Mouse (Mus musculus) myocyte (in vitro differentiated cells): ENCODE measurements around the gene Tmem198b. TPM values are rescaled to one million over a fixed set of nuclear protein-coding genes. Genes with fewer than 3 reads are reported as not detected.

Experiments
- H3K27me3 ChIP-seq: one replicate; pipeline ENCODE4 v1.6.1; 2011; ENCODE audit not compliant: control insufficient read depth, insufficient read depth, insufficient read length
- H3K36me3 ChIP-seq: one replicate; pipeline ENCODE4 v1.6.1; 2011; ENCODE audit not compliant: control insufficient read depth, insufficient read depth
- H3K4me2 ChIP-seq: one replicate; pipeline ENCODE4 v1.6.1; 2011; ENCODE audit warnings: low read depth, control low read depth
- H3K4me3 ChIP-seq: one replicate; pipeline ENCODE4 v1.5.1; 2011; ENCODE audit warnings: mild to moderate bottlenecking, control low read depth, moderate library complexity
- H3K79me2 ChIP-seq: one replicate; pipeline ENCODE4 v1.6.1; 2011; ENCODE audit not compliant: control insufficient read depth, insufficient read depth
- H3ac ChIP-seq: one replicate; pipeline ENCODE4 v1.6.1; 2011; ENCODE audit not compliant: control insufficient read depth, insufficient read length
- CEBPB ChIP-seq: IDR thresholded peaks from 2 replicates; pipeline ENCODE4 v1.6.1; 2011; ENCODE audit warnings: mild to moderate bottlenecking, moderate library complexity; ENCODE audit not compliant: poor library complexity, insufficient read depth, severe bottlenecking
- E2F4 ChIP-seq: IDR thresholded peaks from one replicate; pipeline ENCODE4 v1.6.1; 2011; ENCODE audit warnings: mild to moderate bottlenecking, control low read depth, moderate library complexity; ENCODE audit not compliant: insufficient read depth
- MAX ChIP-seq: IDR thresholded peaks from one replicate; pipeline ENCODE4 v1.6.1; 2011; ENCODE audit warnings: low read depth, mild to moderate bottlenecking, control low read depth
- MYOD1 ChIP-seq, 3 experiments: IDR thresholded peaks; one replicate each; pipeline ENCODE4 v1.6.1; 2011; ENCODE audit warnings: control low read depth in 2 of 3, low read depth in 2 of 3, mild to moderate bottlenecking in 2 of 3, moderate library complexity in 1 of 3; ENCODE audit not compliant: insufficient read length in 2 of 3, control insufficient read depth in 1 of 3
- MYOG ChIP-seq, 3 experiments: IDR thresholded peaks; one replicate each; pipeline ENCODE4 v1.6.1; 2011; ENCODE audit warnings: control low read depth in 2 of 3, low read depth in 2 of 3, mild to moderate bottlenecking in 2 of 3; ENCODE audit not compliant: insufficient read length in 2 of 3, control insufficient read depth in 1 of 3, insufficient read depth in 1 of 3
- POLR2A ChIP-seq: IDR thresholded peaks from one replicate; pipeline ENCODE4 v1.6.1; 2011; ENCODE audit warnings: low read depth, mild to moderate bottlenecking, control low read depth, moderate library complexity; ENCODE audit not compliant: insufficient read length
- POLR2AphosphoS2 ChIP-seq: IDR thresholded peaks from one replicate; pipeline ENCODE4 v1.6.1; 2011; ENCODE audit warnings: low read depth, control low read depth; ENCODE audit not compliant: insufficient read length
- REST ChIP-seq: IDR thresholded peaks from one replicate; pipeline ENCODE4 v1.6.1; 2011; ENCODE audit warnings: mild to moderate bottlenecking, control low read depth, moderate library complexity; ENCODE audit not compliant: insufficient read depth, insufficient read length
- SRF ChIP-seq: IDR thresholded peaks from one replicate; pipeline ENCODE4 v1.6.1; 2011; ENCODE audit warnings: low read depth; ENCODE audit not compliant: control insufficient read depth, insufficient read length
- TCF12 ChIP-seq: IDR thresholded peaks from one replicate; pipeline ENCODE4 v1.6.1; 2011; ENCODE audit warnings: mild to moderate bottlenecking, control low read depth; ENCODE audit not compliant: poor library complexity, insufficient read depth, severe bottlenecking
- TCF3 ChIP-seq: IDR thresholded peaks from one replicate; pipeline ENCODE4 v1.6.1; 2011; ENCODE audit warnings: low read depth, control low read depth; ENCODE audit not compliant: insufficient read length
- USF1 ChIP-seq: IDR thresholded peaks from one replicate; pipeline ENCODE4 v1.6.1; 2011; ENCODE audit warnings: low read depth, mild to moderate bottlenecking, control low read depth, moderate library complexity
- polyA plus RNA-seq: library from polyadenylated mRNA; unstranded; fragments of >200 nt; fragmentation: generic; extraction: Trizol; gene quantifications from one replicate; pipeline ENCODE4 v1.2.1, GENCODE M21; 2012; ENCODE audit warnings: missing spikeins

Gene Tmem198b
- polyA plus RNA-seq, 1 experiment, result 18.7 TPM

DNA sequence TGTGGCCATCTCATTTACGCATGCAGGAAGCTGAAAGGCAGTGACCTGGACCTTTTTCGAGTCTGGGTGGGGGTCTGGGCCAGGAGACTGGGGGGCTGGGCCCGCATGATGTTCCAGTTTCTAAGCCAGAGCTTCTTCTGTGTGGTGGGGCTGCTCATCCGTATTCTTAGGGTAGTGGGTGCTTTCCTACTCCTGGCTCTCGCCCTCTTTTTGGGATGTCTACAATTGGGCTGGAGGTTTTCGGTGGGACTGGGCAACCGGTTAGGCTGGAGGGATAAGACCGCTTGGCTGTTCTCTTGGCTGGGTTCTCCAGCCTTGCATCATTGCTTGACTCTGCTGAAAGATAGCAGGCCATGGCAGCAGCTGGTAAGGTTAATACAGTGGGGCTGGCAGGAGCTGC is 2.8 kb upstream of the Tmem198b start:
- Histone ChIP-seq H3K27me3 (no peaks in the 10 kb centered on the region), H3K36me3 (peaks cover 7% of the 10 kb centered on the region), H3K79me2 (peaks cover 58% of the 10 kb centered on the region), H3K4me2 (peak overlapping the region; percentile 97), H3ac (no peak overlapping the region), H3K4me3 (peak overlapping the region; percentile 99)
- TF ChIP-seq POLR2AphosphoS2 (no peak), CEBPB (no peak), TCF12 (no peak), MYOD1 (IDR thresholded peaks at IDR 0.05; ENCODE audit: control insufficient read depth in 1 of 3, insufficient read length in 2 of 3, low read depth in 2 of 3) (no peak), SRF (no peak), USF1 (no peak), E2F4 (no peak), POLR2A (no peak), TCF3 (no peak), MAX (no peak), MYOG (IDR thresholded peaks at IDR 0.05; ENCODE audit: control insufficient read depth in 1 of 3, insufficient read depth in 1 of 3, insufficient read length in 2 of 3, low read depth in 2 of 3) (no peak), REST (no peak)

DNA sequence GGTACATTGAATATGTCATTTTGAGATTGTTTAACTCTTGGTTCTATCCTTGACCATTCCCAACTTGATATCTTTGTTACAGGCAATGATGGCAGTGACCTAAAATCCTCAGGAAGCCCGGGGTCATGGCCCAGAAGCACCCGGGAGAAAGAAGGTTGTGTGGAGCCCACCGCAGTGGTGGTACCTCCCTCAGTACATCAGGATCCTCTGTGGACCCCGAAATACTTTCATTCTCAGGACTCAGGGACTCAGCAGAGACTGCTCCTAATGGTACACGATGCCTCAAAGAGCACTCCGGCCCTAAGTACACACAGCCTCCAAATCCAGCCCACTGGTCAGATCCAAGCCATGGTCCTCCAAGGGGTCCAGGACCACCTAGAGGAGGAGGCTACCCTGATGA is 1.9 kb upstream of the Tmem198b start:
- TF ChIP-seq TCF12 (no peak), REST (no peak), USF1 (no peak), POLR2A (no peak), SRF (no peak), MAX (no peak), E2F4 (no peak), MYOG (IDR thresholded peaks at IDR 0.05; ENCODE audit: control insufficient read depth in 1 of 3, insufficient read depth in 1 of 3, insufficient read length in 2 of 3, low read depth in 2 of 3) (no peak)
- Histone ChIP-seq H3K4me3 (peak overlapping the region; percentile 99), H3K36me3 (peaks cover 7% of the 10 kb centered on the region), H3K27me3 (no peaks in the 10 kb centered on the region), H3K79me2 (peaks cover 65% of the 10 kb centered on the region), H3ac (peak overlapping the region; percentile 52), H3K4me2 (peak overlapping the region; percentile 97)

DNA sequence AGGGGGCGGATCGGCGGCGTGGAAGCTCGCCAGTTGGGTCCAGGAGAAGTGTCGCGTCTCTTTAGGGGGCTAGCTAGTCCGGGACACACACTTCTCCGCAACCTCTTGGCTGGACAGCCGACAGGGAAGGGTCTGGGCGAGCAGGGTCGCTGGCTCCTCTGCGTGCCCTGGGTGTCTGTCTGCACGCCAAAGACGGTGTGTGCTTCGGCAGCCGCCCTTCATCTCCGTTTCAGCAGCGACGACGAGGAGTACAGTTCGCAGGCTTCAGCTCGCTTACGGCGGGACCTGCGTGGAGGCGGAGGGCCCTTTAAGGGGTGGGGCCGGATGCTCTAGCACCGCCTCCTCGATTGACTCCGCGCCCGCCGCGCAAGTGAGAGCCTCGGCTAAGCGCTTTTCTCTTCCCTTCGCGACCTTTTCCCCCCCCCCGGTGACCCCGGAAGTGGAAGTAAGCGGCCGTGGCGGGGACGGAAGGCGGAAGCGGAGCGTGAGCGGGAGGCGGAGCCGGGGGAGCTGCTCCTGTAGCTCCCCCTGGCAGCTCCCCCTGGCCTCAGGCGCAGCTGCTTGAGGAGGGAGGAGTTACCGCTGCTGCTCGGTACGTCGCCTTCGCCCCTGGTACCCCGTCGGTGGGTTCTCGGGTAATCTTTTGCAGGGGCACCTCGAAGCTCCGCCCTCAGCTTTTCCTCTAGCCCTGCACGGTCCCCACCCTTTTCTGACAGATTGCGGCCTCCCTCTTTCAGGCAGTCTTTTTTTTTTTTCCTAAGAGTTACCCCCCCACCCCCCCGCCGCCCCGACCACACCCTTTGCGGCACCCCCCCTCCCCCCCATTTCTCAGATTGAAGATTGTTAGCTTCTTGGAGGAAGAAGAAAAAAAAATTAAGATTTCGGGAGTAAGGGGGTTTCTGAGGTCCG is 1.2 kb upstream of the Tmem198b start:
- Histone ChIP-seq H3ac (peak overlapping the region; percentile 52), H3K79me2 (peaks cover 65% of the 10 kb centered on the region), H3K27me3 (no peaks in the 10 kb centered on the region), H3K4me2 (peak overlapping the region; percentile 99), H3K36me3 (peaks cover 7% of the 10 kb centered on the region), H3K4me3 (peak overlapping the region; percentile 99)
- TF ChIP-seq MYOG (IDR thresholded peaks at IDR 0.05; ENCODE audit: control insufficient read depth in 1 of 3, insufficient read depth in 1 of 3, insufficient read length in 2 of 3, low read depth in 2 of 3) (peak in 2 of 3 experiments; percentile 83 to 84), USF1 (no peak), POLR2A (peak; percentile 70), POLR2AphosphoS2 (peak; percentile 79), MYOD1 (IDR thresholded peaks at IDR 0.05; ENCODE audit: control insufficient read depth in 1 of 3, insufficient read length in 2 of 3, low read depth in 2 of 3) (peak in 2 of 3 experiments; percentile 80 to 87)

DNA sequence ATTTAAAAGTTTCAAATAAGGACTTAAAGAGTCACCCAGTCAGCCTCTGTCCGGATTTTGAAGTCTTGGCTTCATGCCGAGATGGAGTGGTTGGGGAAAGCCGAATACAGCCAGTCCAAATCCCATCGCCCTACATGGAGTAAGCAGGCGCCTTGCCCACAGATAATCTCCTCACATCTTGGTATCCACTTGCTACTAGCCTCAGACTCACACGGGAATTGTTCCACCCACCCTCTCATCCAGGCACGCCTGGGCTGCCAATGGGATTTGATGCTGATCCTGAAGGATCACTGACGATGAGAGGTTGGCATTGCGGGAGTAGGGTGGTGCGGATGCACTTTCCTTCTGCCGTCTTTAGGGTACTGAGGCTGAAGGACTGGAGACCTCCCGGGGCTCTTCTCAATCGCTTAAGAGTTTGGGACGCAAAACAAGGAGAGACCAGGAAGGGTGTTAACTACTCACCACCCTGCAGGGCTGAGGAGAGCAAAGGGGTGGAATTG is 349 bp downstream of the Tmem198b start, which contains the start of gene Dnajc14:
Gene Dnajc14 (plus strand): TSS at position 292 of the 500 bp plus-strand sequence.
- peak within 1 kb of the TSS; percentile 52 for H3ac ChIP-seq
- H3K4me3 ChIP-seq, result peak within 1 kb of the TSS; percentile 99
- TF ChIP-seq E2F4 (no peak), POLR2A (peak; percentile 55)
- H3K4me2 ChIP-seq, result peak within 1 kb of the TSS; percentile 99
- peaks cover 3% of the 10 kb centered on the region for H3K36me3 ChIP-seq
- peaks cover 50% of the 10 kb centered on the region for H3K79me2 ChIP-seq
- no peaks in the 10 kb centered on the region for H3K27me3 ChIP-seq

DNA sequence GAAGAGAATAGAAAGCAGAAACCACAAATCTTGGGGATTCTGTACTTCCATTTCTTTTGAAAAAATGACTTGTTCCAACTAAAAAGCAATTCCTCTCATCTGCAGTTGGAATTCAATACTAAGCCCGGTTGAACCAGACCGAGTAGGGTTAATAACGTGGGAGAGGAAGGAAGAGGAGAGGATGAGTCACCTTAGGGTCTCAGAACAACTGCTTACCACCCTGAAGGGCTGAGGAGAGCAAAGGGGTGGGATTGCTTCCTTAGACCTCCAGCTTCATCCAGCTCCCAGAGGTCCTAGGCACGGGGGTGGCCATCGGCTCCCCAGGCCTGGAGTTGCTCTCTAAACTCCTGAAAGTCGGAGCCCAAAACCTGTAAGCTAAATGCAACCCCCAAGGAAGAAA is 809 bp downstream of the Tmem198b start:
- Histone ChIP-seq H3K27me3 (no peaks in the 10 kb centered on the region), H3K36me3 (peaks cover 3% of the 10 kb centered on the region), H3K79me2 (peaks cover 46% of the 10 kb centered on the region), H3K4me3 (peak overlapping the region; percentile 99), H3K4me2 (peak overlapping the region; percentile 99), H3ac (peak overlapping the region; percentile 52)
- no peak for TF ChIP-seq SRF
- no peak for TF ChIP-seq POLR2A
- no peak for TF ChIP-seq MYOG (IDR thresholded peaks at IDR 0.05; ENCODE audit: control insufficient read depth in 1 of 3, insufficient read depth in 1 of 3, insufficient read length in 2 of 3, low read depth in 2 of 3)
- no peak for TF ChIP-seq MAX
- no peak for TF ChIP-seq TCF12
- no peak for TF ChIP-seq POLR2AphosphoS2
- TF ChIP-seq USF1, result no peak
- TF ChIP-seq REST, result no peak
- TF ChIP-seq E2F4, result no peak
- TF ChIP-seq MYOD1 (IDR thresholded peaks at IDR 0.05; ENCODE audit: control insufficient read depth in 1 of 3, insufficient read length in 2 of 3, low read depth in 2 of 3), result no peak
- no peak for TF ChIP-seq CEBPB
- TF ChIP-seq TCF3, result no peak
